Mouse (Mus musculus) cerebellum, adult 2 months (tissue): ENCODE data around the gene Syne2.

Source experiments
- CTCF ChIP-seq: fragments of 200-500 bp; IDR thresholded peaks from 2 replicates; pipeline ENCODE4 v1.5.1; 2011; ENCODE audit warnings: low read depth, mild to moderate bottlenecking, control low read depth, low read length, moderate library complexity, borderline replicate concordance; ENCODE audit not compliant: insufficient read depth
- POLR2A ChIP-seq: fragments of 200-500 bp; IDR thresholded peaks from 2 replicates; pipeline ENCODE4 v1.6.1; 2011; ENCODE audit warnings: low read length, control low read depth, borderline replicate concordance; ENCODE audit not compliant: insufficient read depth

DNA sequence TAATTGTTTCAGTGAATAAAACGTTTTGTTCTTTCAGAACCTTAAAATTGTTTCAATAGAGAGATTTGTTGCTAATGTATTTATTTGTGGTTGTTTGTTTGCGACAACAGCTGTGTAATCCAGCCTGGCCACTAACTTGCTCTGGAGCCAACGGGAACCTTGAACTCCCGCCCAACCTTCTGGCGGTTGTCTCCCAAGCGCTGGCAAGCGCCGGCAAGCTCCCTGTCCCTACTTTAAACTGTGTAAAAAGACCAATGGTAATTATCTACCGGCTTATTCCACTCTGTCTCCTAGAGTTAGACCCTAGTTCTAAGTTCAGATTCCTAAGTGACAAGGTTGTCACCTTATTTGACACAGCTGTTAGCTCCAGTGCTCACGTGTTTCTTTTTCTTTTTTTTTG lies 310.9 kb downstream of the Syne2 start:
- no peak for TF ChIP-seq CTCF
- no peak for TF ChIP-seq POLR2A
